Mouse (Mus musculus): ENCODE results near the gene Enah. TPM values are rescaled to one million over a fixed set of nuclear protein-coding genes. Genes with fewer than 3 reads are reported as not detected.

The Enah gene
- total RNA-seq (2017) = 0.05 and 1.4 TPM in 2 replicates

- 0 out of 4 replicates have a peak, but pooled peaks of 1 of the 2 experiments have one; percentile 13 for ATAC-seq (replicated peaks in 1 of 2; ENCODE audit: insufficient read depth in 1 of 2, low FRiP score in 2 of 2, low TSS enrichment in 1 of 2, low read depth in 1 of 2, poor library complexity in 2 of 2, severe bottlenecking in 2 of 2)
Observed at GRCm38 (mm10) chr1:182019926-182020801, at the start of gene Enah. Gene Enah (minus strand): TSS chr1:182019990.

GRCm38 (mm10) chr1:182068136-182068535 lies 48.3 kb upstream of the Enah start:
- ATAC-seq (replicated peaks in 1 of 2; ENCODE audit: insufficient read depth in 1 of 2, low FRiP score in 2 of 2, low TSS enrichment in 1 of 2, low read depth in 1 of 2, poor library complexity in 2 of 2, severe bottlenecking in 2 of 2) = no peak

- ATAC-seq (replicated peaks in 1 of 2; ENCODE audit: insufficient read depth in 1 of 2, low FRiP score in 2 of 2, low TSS enrichment in 1 of 2, low read depth in 1 of 2, poor library complexity in 2 of 2, severe bottlenecking in 2 of 2) = no peak
Observed at GRCm38 (mm10) chr1:182066527-182067465, 47.0 kb upstream of the Enah start.

DNA sequence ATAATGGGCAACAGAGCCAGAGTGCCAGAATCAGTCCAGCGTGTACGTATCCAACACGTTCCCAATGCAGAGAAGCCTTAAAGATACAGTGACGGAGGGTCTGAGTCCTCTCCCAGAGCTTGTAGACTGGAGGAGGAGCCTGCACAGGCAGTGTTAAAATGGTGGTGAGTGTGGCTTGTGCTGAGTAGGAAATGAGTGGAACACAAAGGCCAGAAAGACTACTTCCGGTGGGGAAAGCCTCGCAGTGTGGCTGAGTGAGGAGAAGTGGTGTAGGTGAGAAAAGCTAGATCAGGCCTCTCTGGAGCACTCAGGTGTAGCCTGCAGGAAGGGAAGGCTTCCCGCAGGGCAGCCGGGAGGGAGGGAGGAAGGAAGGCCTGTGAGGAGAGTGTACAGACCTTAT lies 43.9 kb upstream of the Enah start:
- ATAC-seq (replicated peaks in 1 of 2; ENCODE audit: insufficient read depth in 1 of 2, low FRiP score in 2 of 2, low TSS enrichment in 1 of 2, low read depth in 1 of 2, poor library complexity in 2 of 2, severe bottlenecking in 2 of 2) = no peak

DNA sequence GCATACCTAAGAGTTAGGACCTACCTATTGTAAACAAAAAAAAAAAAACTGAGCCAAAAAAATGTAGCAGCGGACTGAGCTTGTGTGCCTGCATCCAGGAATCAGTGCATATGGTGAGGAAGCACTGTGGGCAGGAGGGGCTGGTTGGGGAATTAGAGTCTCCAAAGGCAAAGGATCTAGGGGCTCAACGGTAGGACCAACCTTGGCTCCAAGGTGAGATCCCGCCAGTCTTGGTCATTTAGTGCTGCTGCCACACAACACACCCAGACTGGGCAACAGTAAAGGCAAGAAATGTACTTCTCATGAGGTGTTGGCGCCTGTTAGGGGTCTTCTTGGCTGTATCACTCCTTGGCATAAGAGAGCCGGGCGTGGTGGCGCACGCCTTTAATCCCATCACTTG lies 43.0 kb upstream of the Enah start:
- ATAC-seq (replicated peaks in 1 of 2; ENCODE audit: insufficient read depth in 1 of 2, low FRiP score in 2 of 2, low TSS enrichment in 1 of 2, low read depth in 1 of 2, poor library complexity in 2 of 2, severe bottlenecking in 2 of 2) = no peak

GRCm38 (mm10) chr1:182061203-182061602 lies 41.4 kb upstream of the Enah start:
- ATAC-seq (replicated peaks in 1 of 2; ENCODE audit: insufficient read depth in 1 of 2, low FRiP score in 2 of 2, low TSS enrichment in 1 of 2, low read depth in 1 of 2, poor library complexity in 2 of 2, severe bottlenecking in 2 of 2) = no peak

GRCm38 (mm10) chr1:182059806-182060205 lies 40.0 kb upstream of the Enah start:
- no peak for ATAC-seq (replicated peaks in 1 of 2; ENCODE audit: insufficient read depth in 1 of 2, low FRiP score in 2 of 2, low TSS enrichment in 1 of 2, low read depth in 1 of 2, poor library complexity in 2 of 2, severe bottlenecking in 2 of 2)

GRCm38 (mm10) chr1:182057998-182058397 lies 38.2 kb upstream of the Enah start:
- no peak for ATAC-seq (replicated peaks in 1 of 2; ENCODE audit: insufficient read depth in 1 of 2, low FRiP score in 2 of 2, low TSS enrichment in 1 of 2, low read depth in 1 of 2, poor library complexity in 2 of 2, severe bottlenecking in 2 of 2)

- ATAC-seq (replicated peaks in 1 of 2; ENCODE audit: insufficient read depth in 1 of 2, low FRiP score in 2 of 2, low TSS enrichment in 1 of 2, low read depth in 1 of 2, poor library complexity in 2 of 2, severe bottlenecking in 2 of 2) = no peak
Observed at GRCm38 (mm10) chr1:182055122-182055521, 35.3 kb upstream of the Enah start.

- no peak for ATAC-seq (replicated peaks in 1 of 2; ENCODE audit: insufficient read depth in 1 of 2, low FRiP score in 2 of 2, low TSS enrichment in 1 of 2, low read depth in 1 of 2, poor library complexity in 2 of 2, severe bottlenecking in 2 of 2)
Observed at GRCm38 (mm10) chr1:182054651-182055050, 34.9 kb upstream of the Enah start.

- no peak for ATAC-seq (replicated peaks in 1 of 2; ENCODE audit: insufficient read depth in 1 of 2, low FRiP score in 2 of 2, low TSS enrichment in 1 of 2, low read depth in 1 of 2, poor library complexity in 2 of 2, severe bottlenecking in 2 of 2)
Observed at GRCm38 (mm10) chr1:182052973-182053372, 33.2 kb upstream of the Enah start.

- no peak for ATAC-seq (replicated peaks in 1 of 2; ENCODE audit: insufficient read depth in 1 of 2, low FRiP score in 2 of 2, low TSS enrichment in 1 of 2, low read depth in 1 of 2, poor library complexity in 2 of 2, severe bottlenecking in 2 of 2)
Observed at GRCm38 (mm10) chr1:182052385-182052784, 32.6 kb upstream of the Enah start.

- no peak for ATAC-seq (replicated peaks in 1 of 2; ENCODE audit: insufficient read depth in 1 of 2, low FRiP score in 2 of 2, low TSS enrichment in 1 of 2, low read depth in 1 of 2, poor library complexity in 2 of 2, severe bottlenecking in 2 of 2)
Observed at GRCm38 (mm10) chr1:182049813-182050212, 30.0 kb upstream of the Enah start.

DNA sequence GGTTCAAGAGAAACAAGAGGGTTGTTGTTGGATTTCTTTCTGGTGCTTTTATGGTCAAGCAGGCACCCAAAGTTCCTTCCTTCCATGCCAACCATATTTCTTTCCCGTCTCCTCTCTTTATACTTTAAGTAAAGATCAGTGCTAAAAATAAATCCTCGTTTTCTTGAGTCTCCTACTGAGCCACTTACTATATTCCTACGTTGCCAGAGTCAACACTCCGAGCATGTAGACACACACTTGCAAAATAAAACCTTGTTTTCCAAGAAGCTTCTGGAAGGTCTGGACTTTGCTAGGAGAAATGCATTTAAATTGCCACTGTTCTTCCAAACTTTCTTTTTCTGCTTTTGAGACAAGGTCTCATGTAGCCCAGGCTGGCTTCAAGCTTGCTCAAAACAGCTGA lies 28.3 kb upstream of the Enah start:
- no peak for ATAC-seq (replicated peaks in 1 of 2; ENCODE audit: insufficient read depth in 1 of 2, low FRiP score in 2 of 2, low TSS enrichment in 1 of 2, low read depth in 1 of 2, poor library complexity in 2 of 2, severe bottlenecking in 2 of 2)

DNA sequence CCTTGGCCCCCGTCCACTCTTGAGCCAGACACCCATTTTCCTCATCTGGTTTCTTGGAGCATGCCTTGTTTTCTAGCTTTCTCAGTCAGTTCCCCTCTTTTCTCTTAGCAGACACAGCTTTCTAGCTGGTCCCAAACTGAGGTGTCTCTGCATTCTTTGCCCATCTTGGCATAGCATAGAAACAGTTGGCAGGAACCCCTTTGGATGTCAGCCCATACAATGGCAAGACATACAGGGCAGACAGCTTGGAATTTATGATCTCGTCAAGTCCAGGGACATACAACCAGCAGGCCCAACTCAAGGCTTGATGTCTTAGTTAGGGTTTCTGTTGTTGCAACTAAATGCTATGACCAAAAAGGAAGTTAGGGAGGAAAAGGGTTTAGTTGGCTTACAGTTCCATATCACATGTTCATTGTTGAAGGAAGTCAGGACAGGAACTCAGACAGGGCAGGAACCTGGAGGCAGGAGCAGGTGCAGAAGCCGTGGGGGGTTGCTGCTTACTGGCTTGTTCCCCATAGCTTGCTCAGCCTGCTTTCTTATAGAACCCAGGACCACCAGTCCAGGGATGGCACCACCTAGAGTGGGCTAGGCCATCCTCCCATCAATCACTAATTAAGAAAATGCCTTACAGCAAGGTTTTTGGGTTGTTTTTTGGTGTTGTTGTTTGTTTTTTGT lies 27.4 kb upstream of the Enah start:
- no peak for ATAC-seq (replicated peaks in 1 of 2; ENCODE audit: insufficient read depth in 1 of 2, low FRiP score in 2 of 2, low TSS enrichment in 1 of 2, low read depth in 1 of 2, poor library complexity in 2 of 2, severe bottlenecking in 2 of 2)

DNA sequence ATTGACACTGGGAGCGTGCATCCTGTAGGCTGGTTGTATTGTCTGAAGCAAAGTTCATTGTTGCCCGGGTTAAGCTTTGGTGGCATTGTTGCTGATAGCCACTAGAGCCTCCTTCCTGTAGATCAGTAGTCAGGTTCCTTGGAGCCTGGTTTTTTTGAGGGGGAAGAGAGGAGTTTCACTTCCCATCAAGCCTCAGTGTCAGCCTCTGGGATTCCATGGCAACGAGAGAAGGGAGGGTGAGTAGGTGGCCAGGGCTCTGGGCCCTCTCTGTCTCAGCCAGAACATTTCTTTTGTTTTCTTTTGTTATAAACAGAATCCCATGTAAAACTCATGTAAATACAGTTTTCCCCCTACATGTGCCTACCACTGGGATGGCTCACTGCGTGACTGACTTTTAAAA lies 25.4 kb upstream of the Enah start:
- no peak for ATAC-seq (replicated peaks in 1 of 2; ENCODE audit: insufficient read depth in 1 of 2, low FRiP score in 2 of 2, low TSS enrichment in 1 of 2, low read depth in 1 of 2, poor library complexity in 2 of 2, severe bottlenecking in 2 of 2)

DNA sequence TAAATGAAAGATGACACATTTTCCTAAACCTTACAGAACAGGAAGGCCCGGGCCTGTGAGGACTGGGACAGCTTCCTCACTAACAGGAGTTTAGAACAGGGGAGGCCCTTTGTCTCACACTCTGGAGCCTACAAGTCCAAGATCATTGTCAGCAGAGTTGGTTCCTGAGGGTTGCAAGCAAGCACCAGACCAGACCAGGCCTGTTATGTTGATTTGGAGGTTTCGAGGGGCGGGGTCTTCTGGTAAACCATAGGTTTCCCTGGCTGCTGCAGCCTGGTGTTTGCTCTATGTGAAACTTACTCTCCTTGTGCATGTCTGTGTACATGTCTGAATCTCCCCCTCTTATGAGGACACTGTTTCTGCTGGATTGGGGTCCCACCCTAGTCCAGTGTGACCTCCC lies 20.7 kb upstream of the Enah start:
- no peak for ATAC-seq (replicated peaks in 1 of 2; ENCODE audit: insufficient read depth in 1 of 2, low FRiP score in 2 of 2, low TSS enrichment in 1 of 2, low read depth in 1 of 2, poor library complexity in 2 of 2, severe bottlenecking in 2 of 2)

GRCm38 (mm10) chr1:182031757-182032156 lies 12.0 kb upstream of the Enah start:
- ATAC-seq (replicated peaks in 1 of 2; ENCODE audit: insufficient read depth in 1 of 2, low FRiP score in 2 of 2, low TSS enrichment in 1 of 2, low read depth in 1 of 2, poor library complexity in 2 of 2, severe bottlenecking in 2 of 2) = no peak
